Mouse (Mus musculus): ENCODE results near the gene Prdm5. TPM values are rescaled to one million over a fixed set of nuclear protein-coding genes. Genes with fewer than 3 reads are reported as not detected.
A peak's percentile ranks its signal among the peaks of the same experiment; 100 is the strongest.

The Prdm5 gene
- polyA plus RNA-seq (2017; shearing (Covaris generic)): 1 to 10 TPM; 1.4 to 2.1 TPM

- ATAC-seq: peak; percentile 46
Measured at GRCm38 (mm10) chr6:65778861-65779688, at the start of gene Prdm5. Gene Prdm5 (plus strand): TSS chr6:65778988.

GRCm38 (mm10) chr6:65739442-65739841 lies 39.3 kb upstream of the Prdm5 start:
- no peak for ATAC-seq

- ATAC-seq: no peak
Measured at GRCm38 (mm10) chr6:65743144-65743870, 35.5 kb upstream of the Prdm5 start.

GRCm38 (mm10) chr6:65743871-65744202 lies 35.0 kb upstream of the Prdm5 start:
- no peak for ATAC-seq

- no peak for ATAC-seq
Measured at GRCm38 (mm10) chr6:65758214-65758613, 20.6 kb upstream of the Prdm5 start.

- ATAC-seq: no peak
Measured at GRCm38 (mm10) chr6:65759174-65759573, 19.6 kb upstream of the Prdm5 start.

GRCm38 (mm10) chr6:65760073-65760472 lies 18.7 kb upstream of the Prdm5 start:
- no peak for ATAC-seq

GRCm38 (mm10) chr6:65764459-65764858 lies 14.3 kb upstream of the Prdm5 start:
- no peak for ATAC-seq

- ATAC-seq: no peak
Measured at GRCm38 (mm10) chr6:65765057-65765456, 13.7 kb upstream of the Prdm5 start.

- no peak for ATAC-seq
Measured at GRCm38 (mm10) chr6:65765752-65766397, 12.9 kb upstream of the Prdm5 start.

GRCm38 (mm10) chr6:65767911-65768310 lies 10.9 kb upstream of the Prdm5 start:
- ATAC-seq: no peak

- no peak for ATAC-seq
Measured at GRCm38 (mm10) chr6:65773566-65773965, 5.2 kb upstream of the Prdm5 start.

GRCm38 (mm10) chr6:65779689-65780233 lies 973 bp downstream of the Prdm5 start:
- ATAC-seq: no peak

GRCm38 (mm10) chr6:65781441-65781840 lies 2.7 kb downstream of the Prdm5 start:
- ATAC-seq: no peak

- ATAC-seq: no peak
Measured at GRCm38 (mm10) chr6:65783670-65784069, 4.9 kb downstream of the Prdm5 start.

GRCm38 (mm10) chr6:65792923-65793322 lies 14.1 kb downstream of the Prdm5 start:
- ATAC-seq: no peak

GRCm38 (mm10) chr6:65796552-65796951 lies 17.8 kb downstream of the Prdm5 start:
- no peak for ATAC-seq

- no peak for ATAC-seq
Measured at GRCm38 (mm10) chr6:65797276-65797675, 18.5 kb downstream of the Prdm5 start.

- ATAC-seq: no peak
Measured at GRCm38 (mm10) chr6:65798390-65798789, 19.6 kb downstream of the Prdm5 start.

- no peak for ATAC-seq
Measured at GRCm38 (mm10) chr6:65811685-65812084, 32.9 kb downstream of the Prdm5 start.

- peak; percentile 49 for ATAC-seq
Measured at GRCm38 (mm10) chr6:65818039-65818747, 39.4 kb downstream of the Prdm5 start.

- no peak for ATAC-seq
Measured at GRCm38 (mm10) chr6:65828656-65829055, 49.9 kb downstream of the Prdm5 start.

- no peak for ATAC-seq
Measured at GRCm38 (mm10) chr6:65831443-65831842, 52.7 kb downstream of the Prdm5 start.

Data from activated CD4-positive, CD25-positive, alpha-beta regulatory T cell, adult 4 months (primary cell).